Mouse (Mus musculus) adrenal gland, postnatal 36 days (tissue): ENCODE data around the gene Klhdc8a. TPM values are rescaled to one million over a fixed set of nuclear protein-coding genes. Genes with fewer than 3 reads are reported as not detected.

Experiments used
- DNase-seq, 2 experiments: peaks; one replicate each; pipeline ENCODE4 v3.0.0; 2021; ENCODE audit warnings: mixed read lengths in 1 of 2
- long read RNA-seq, 2 experiments: library from polyadenylated mRNA; stranded (forward); transcript quantifications; one replicate each; pipeline ENCODE4 v2.0.0; 2021; ENCODE audit warnings: borderline sequencing depth in 2 of 2
- total RNA-seq, 2 experiments: library from RNA; stranded (reverse); gene quantifications; 2 replicates each; pipeline ENCODE4 v1.2.3; 2021

The Klhdc8a gene
- total RNA-seq = 100 to 1,000 TPM; 155 to 161 TPM
- long read RNA-seq, experiment 1, full-length matches to known transcripts = 358 of 430 reads
- long read RNA-seq, experiment 1, partial matches to known transcripts = 48 of 430 reads
- long read RNA-seq, experiment 1, other reads (novel, unspliced or antisense) = 24 of 430 reads
- long read RNA-seq, experiment 2, full-length matches to known transcripts = 261 of 304 reads
- long read RNA-seq, experiment 2, partial matches to known transcripts = 27 of 304 reads
- long read RNA-seq, experiment 2, other reads (novel, unspliced or antisense) = 16 of 304 reads

DNA sequence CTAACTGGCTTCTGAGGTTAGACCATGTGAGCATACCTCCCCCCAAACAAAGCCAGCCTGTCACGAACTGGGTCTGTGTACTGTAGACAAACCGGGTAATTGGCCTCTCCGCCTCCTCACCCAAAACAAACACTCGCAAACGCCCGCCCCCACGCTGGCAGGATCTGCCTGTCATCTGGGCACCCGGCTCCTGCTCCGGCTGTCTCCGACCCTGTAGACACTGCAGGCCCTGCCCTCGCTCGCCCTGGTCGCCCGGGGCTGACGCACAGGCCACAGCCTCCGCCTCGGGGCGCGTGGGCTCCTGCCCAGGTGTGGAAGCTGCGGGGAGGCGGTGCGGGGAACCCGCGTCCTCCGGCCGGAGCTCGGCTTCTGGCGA is at the start of gene Klhdc8a:
Klhdc8a (plus strand) TSS at position 202 of the 376 bp plus-strand sequence.
- DNase-seq = peak; percentile 88 to 91

DNA sequence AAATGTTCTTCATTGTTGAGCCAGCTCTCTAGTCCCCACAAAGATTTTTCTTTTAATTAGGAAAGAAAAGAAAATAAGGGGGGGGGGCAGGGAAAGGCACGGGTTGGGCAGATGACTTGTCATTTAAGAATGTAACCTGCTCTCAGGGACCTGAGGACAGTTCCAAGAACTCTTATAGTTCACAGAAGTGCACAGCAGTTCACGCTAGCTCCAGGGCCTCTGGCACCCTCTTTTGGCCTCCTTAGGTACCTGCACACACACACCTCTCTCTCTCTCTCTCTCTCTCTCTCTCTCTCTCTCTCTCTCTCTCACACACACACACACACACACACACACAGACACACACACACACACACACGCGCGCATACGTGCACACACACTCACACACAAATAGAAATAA is 44.0 kb upstream of the Klhdc8a start:
- no peak for DNase-seq

DNA sequence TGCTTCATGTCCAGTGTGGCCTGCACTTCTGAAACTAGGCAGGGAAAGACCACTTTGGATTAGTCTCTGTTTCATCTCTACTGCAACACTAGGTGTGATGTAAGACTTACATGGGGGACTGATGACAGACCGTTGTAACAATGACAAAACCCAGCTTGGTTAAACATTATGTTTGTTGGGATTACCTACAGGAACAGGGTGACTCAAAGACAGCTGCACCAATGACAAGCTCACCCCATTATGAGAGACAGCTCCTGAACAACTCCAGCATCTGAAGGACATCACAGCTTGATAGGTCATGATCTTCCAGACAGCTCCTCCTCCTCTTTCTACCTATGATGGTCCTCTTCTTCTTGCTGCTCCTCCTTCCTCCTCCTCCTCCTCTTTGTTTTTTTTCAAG is 38.1 kb upstream of the Klhdc8a start:
- DNase-seq = no peak

DNA sequence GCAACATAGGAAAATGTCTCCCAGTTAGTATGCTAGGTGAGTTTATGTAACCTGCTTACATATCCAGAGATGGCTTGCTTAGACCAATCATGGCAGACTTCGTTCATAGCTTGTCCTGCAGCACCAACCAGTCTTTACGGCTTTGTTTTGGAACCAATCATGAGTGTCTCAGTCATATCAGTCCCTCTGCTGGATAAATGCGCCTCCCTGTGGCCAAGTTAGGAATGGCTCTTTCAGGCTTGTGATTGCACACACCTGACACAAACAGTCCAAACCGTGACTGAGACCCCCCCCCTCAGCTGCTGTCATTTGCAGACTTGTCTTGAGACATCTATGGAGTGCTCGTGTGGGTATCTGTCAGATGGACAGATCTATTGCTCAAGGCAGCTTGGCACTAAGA is 37.4 kb upstream of the Klhdc8a start:
- DNase-seq = no peak

DNA sequence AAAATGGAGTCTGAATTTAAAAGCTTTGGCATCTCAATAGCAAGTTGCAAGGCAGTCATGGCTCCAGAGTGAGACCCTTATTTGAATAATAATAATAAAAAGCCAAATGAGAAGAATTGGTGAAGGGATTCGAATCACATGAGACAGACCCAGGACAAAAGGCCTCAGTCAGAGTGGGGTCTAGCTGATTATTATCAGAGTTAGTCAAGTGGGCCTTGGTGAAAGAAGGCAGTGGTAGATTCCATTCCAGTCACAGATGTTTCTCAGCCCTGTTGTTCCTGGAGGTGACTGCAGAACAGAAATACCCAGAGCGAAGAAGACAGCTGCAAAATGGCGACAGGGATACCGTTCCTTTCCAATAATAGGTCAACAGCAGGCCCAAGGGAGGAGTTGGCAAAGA is 34.8 kb upstream of the Klhdc8a start:
- DNase-seq = no peak

DNA sequence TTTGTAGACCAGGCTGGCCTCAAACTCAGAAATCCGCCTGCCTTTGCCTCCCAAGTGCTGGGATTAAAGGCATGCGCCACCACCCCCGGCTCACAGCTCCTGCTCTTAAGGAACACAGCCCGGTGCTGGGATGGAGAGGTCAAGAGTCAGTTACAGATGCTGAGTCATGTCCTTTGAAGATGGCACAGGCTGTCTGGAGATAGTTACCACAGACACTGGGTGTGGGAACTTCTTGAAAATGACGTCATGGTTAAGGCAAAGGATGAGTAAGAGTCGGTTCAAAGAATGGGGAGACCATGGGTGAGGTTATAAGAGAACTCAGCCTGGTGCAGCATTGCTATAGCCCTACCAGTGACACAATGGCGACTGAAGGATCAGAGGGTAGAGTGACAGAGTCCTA is 33.8 kb upstream of the Klhdc8a start:
- DNase-seq = peak in 1 of 2 experiments; percentile 35

DNA sequence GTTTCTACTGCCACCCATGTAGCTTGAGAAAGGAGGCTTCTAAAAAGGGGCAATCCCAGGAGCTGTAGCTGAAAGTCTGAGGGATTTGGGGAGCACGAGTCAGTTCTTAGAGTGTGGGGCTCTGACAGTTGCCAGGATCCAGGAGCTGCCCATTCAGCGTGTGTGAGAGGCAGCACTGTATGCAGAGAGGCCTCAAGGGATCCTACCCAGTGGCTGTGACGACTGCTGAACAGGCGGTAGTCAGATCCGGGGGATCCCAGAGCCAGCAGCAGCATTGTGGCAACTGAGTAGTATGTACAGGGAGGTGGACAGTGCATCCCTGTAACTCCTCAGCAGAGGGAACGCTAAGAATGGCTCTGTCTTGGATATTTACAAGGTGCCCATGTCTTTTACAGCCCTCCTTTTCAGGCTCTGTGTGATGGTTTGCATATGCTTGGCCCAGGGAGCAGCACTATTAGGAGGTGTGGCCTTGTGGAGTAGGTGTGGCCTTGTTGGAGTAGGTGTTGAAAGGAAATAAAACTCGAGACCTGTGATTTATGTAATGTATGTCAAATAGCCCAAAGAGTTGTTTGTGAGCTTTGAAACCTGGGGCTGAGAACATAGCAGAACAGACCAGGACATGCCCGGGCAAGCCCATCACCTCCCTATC is 33.1 kb upstream of the Klhdc8a start:
- no peak for DNase-seq

DNA sequence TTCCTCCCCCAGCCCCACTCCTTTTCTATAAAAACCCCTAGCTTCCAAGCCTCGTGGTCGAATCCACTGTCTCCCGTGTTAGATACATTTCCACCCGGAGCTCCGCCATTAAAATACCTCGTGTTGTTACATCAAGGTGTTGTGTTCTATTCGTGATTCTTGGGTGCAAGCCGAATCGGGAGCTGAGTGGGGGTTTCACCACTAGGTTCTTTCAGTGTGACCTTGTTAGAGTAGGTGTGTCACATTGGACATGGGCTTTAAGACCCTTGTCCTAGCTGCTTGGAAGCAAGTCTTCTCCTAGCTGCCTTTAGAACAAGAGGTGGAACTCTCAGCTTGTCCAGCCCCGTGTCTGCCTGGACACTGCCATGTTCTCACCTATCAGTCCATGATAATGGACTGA is 32.5 kb upstream of the Klhdc8a start:
- DNase-seq = no peak

DNA sequence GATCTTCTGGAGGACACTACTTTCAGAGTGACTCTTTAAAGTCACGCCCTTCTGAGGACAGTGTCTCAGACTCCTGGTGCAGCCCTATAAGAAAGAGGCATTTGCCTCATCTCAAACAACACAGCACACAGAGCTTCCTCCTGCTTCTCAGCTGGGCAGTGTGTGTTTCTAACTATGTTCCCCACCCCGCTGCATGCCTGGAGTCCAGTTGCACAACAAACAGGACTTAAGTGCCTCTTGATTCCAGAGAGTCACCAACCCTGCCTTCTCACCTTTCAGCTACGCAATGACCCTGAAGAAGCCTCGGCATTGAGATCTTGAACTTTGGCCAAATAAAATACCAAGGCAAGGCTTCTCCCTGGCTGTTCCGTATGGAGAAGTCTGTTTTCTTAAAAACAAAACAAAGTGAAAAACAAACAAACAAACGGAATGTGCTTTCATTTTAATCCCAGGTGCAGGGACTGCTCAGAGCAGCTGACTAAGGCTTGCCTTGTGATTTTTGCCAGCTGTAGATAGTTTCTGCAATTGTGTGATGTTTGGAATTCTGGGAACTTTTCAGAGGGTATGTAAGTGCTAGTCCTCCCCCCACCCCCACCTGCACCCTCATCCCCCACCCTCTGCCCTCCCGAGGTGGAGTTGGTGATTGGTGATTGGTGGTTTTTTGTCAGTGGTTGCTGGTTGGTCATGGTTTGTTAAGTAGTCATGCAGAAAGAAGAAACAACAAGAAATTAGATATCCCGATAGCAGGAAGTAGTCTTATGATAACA is 31.5 kb upstream of the Klhdc8a start:
- DNase-seq = peak in 1 of 2 experiments; percentile 28

DNA sequence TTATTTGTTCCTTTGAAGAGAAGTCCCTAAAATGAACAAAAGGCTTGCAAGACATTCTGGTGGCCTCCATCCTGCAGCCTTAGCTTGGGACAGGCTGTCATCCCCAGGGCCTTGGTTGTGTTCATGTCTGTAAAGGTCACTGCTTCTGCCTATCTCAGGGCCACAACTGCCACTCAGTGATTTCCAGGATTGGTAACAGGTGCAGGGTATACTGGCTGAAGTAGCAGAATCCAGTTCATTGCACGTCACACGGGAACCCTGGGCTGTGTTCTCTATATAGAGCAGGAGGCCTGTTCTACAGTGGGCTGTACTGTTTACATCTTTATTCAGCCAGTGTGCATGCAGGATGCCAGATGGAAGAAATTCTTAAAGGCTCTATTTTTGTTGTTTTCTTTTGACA is 30.5 kb upstream of the Klhdc8a start:
- peak in 1 of 2 experiments; percentile 44 for DNase-seq

DNA sequence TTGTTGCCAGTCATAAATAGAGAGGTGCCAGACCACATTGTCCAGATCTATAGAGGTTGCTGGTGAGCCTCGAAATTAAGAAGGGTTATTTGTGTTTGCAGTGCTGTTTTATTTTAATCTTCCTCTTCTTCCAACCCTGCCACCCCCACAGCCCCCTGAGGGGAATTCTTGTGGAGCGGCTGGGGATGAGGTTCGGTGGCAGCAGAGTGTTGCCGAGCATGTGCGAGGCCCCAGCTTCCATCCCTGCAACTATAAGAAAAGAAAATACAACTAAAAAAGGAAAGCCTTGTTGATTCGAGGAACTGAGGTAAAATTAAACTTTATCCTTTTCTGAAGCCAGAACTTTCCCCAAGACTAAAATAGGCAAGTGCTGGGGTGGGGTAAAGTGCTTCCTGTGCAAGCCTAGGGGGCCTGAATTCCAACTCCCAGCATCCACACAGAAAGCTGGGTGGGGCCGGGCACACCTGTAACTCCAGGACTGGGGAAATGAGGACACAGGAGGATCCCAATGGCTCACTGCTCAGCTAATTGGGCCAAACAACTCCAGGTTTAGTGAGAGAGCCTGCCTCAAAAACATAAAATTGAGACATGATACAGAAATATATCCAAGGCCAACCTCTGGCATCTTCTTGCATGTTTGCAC is 29.9 kb upstream of the Klhdc8a start:
- no peak for DNase-seq

DNA sequence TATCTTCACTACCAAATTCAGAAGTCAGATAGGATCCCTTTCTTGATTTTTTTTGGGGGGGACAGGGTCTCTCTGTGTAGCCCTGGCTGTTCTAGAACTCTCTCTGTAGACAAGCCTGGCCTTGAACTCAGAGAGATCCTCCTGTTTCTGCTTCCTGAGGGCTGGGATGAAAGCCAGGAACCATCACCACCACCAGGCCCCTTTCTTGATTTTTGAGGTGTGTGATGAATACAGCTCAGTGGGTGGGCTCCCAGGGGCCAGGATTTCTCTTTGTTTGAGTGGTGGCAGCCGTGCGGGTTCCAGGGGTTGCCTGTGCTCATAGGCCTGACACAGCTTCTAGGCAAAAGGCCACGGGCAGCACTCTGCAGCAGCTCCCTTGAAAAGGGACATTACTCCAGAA is 27.2 kb upstream of the Klhdc8a start:
- DNase-seq = no peak

DNA sequence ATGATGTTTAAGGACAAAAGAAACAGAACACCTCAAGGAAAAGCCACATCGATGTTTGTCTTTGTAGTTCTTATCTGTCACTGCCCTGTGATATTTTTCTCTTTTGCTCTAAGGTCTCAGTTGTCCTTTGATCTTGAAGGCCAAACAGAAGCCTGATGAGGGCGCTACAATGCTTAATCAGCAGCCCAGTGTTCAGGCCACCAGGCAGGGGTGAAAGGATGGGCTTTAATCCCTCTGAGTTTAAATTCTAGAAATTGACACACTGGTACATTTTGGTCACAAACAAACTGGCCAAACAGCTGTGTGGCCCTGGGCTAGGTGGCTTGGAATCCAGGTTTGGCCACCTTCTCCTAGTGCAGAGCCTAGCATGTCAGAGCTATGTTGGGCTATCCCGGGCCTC is 21.7 kb upstream of the Klhdc8a start:
- DNase-seq = peak in 1 of 2 experiments; percentile 42

DNA sequence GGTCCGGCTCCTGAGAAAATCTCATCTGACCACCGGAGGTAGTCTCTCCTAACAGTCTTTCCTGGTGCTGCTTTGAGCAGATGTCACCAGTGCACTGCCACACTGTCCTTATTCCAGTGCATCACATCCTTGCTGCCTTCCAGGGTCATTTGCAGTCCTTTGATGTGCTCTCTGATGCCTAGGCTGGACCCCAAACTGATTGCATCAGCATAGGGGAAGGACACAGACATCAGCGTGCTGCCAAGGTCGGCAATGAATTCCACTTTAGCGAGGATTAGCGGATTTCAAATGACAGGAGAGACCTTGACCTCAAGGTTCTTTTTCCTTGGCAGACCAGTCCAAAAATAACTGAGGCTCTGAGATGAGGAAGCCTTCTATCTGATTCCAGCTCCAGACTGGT is 21.3 kb upstream of the Klhdc8a start:
- peak; percentile 79 to 85 for DNase-seq

DNA sequence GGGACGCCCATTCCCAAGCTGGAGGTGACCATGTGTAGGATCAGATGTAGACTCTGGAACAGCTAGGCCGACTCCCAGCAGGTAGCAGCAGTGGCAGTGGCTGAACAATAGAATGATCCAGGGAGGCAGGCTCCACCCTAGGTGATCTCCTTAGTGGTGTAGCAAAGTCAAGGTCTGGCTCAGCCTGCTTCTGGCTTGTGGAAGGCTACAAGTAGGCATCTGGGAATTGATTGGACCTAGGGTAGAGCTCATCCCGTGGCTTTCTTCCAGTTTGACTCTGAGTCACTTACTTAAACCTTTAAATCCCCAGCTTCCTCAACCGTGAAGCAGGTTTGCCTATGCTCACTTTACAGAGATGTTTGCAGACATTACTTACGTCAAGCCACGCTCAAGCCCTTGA is 17.8 kb upstream of the Klhdc8a start:
- DNase-seq = peak in 1 of 2 experiments; percentile 32

DNA sequence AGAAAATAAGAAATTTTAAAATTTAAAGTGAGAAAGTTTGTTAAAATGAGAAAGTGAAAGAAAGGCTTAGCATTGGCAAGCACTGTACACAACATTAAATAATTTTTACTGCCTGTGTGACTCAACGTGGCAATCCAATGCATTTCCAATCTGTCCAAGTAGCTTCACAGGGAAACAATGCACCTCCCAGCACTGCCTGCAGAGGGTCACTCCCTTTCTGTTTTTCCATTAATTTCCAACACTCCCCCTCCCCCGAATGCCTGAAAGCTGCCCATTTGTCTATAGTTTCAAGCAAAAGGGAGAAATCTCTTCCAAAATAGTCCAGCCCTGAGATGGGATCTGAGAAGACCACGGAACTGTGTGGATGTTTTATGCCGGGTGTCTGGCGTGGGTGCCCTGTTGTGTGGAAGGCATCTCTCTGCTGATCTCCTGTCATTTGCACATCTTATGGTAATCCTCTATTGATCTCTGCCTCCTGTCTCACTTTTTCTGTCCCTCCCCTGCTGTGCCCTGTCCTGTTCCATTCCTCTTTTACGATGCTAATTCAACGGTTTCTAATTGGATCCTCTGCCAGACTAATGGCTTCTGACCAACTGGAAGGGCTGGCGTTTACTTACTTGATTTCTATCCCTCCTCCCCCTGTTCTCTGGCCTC is 16.8 kb upstream of the Klhdc8a start:
- peak in 1 of 2 experiments; percentile 23 for DNase-seq

DNA sequence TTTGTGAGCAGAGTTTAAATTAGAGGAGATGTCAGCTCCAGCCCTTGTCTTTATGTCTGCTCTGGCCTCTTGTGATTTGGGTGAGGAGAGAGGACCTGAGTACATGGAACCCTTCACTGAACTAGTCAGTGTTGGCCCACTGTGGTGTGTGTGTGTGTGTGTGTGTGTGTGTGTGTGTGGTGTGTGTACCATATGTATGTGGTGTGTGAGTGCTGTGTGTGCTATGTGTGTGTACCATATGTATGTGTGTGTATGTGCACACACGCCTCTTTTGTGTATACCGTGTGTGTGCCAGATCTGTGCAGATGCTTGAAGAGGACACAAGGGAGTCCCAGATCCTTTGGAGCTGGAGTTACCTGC is 16.3 kb upstream of the Klhdc8a start:
- no peak for DNase-seq

DNA sequence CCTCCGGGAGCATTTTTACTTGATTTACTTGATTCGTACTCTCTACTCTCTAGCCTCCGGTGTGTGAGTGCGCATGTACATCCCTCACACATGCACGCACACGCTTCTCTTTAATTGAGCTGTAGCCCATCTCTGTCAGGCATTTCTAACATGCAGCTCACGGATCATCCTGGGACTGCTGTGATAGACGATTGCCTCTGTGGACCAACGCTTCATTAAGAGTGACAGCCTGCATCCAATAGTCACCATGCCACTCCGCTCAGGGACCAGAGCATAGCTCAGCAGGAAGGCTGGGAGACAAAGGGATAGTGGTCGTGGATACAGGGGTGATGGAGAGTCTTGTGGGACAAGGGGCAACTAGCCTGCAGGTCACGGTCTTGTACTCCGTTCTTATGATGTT is 15.4 kb upstream of the Klhdc8a start:
- DNase-seq = no peak

DNA sequence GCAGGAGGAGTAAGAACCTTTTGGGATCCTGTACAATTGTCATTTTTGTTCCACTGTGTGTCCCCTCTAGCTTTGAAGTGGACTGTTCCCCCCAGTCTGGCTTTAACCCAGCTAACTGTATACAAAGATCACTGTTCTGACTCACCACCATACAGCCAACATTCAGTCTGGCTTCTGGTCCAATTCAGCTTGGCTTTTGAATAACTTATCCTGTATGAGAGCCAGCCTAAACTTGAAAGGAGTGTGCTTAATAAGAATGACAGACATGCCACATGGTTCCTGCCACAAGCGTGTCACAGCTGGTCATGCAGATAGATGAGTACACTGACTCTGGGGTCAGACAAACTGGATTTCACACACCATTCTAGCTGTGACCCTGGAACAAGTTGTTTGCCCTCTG is 11.7 kb upstream of the Klhdc8a start:
- no peak for DNase-seq

DNA sequence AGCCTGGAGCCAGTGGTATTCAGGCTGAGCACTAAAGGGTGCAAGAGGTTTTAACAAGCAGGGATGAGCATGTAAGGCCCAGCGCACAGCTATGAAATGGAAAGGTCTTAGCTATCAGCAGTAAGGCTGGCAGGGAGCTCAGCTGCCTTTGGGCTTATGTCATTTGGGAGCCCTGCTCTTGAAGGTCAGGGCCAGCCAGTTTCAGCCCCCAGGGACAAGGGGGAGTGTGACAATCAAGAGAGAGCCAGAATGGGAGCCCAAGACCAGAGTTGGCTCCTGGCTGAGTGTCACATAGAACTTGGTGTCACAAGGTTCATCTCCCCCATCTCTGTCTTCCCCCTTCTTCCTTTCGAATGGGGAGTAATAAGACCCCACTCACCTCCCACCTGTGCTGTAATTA is 11.0 kb upstream of the Klhdc8a start:
- DNase-seq = peak; percentile 75

DNA sequence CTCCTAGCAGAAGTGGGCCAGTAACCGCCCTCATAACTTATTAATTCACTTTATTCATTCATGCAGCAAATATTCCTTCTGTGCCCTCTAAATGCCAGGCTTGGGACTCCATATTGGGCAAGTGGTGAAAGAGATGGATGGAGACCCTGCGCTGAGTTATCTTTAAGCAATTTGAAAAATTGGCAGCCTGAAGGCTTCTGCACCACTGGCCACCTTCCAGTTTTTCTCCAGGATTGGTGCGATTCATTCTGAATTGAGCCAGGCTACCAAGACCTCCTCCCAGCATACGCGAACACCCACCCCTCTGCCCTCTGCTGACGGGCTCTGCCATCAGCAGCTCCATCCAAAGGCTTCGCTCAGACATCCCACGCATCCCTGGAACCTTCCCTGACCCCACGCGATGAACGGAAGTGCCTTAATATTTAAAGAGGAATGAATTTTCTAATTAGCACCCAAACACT is 10.4 kb upstream of the Klhdc8a start:
- DNase-seq = peak; percentile 69 to 78

DNA sequence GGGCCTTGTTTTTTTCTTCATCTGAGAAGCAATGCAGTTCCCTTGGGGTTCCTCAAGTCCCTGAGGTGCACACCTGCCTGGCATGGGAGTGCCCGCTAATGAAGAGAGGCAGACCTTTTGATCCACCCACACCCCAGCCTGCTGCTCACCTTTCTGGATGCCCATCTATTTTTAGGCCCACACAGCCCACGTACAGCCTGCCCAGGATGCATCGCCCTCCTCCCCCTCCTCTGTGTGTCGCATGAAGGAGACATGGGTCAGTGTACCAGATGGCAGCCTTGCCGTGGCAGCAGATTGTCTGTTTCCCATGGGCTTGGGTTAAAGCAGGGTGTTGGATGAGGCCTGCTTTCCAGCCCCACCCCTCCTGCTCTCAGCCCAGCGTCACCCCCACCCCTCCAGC is 8.5 kb upstream of the Klhdc8a start:
- DNase-seq = no peak
